Mouse (Mus musculus) T-helper 1 cell (primary cell): Measurements from ENCODE around the gene Epha7.

ENCODE experiments used
- in situ Hi-C: fragments of 300-600 bp; cut with MboI, MseI; formaldehyde crosslinking; loops from one replicate; pipeline ENCODE4 v1.15.1; 2025; ENCODE audit warnings: high pct_unique_total_duplicates

Gene Epha7

DNA sequence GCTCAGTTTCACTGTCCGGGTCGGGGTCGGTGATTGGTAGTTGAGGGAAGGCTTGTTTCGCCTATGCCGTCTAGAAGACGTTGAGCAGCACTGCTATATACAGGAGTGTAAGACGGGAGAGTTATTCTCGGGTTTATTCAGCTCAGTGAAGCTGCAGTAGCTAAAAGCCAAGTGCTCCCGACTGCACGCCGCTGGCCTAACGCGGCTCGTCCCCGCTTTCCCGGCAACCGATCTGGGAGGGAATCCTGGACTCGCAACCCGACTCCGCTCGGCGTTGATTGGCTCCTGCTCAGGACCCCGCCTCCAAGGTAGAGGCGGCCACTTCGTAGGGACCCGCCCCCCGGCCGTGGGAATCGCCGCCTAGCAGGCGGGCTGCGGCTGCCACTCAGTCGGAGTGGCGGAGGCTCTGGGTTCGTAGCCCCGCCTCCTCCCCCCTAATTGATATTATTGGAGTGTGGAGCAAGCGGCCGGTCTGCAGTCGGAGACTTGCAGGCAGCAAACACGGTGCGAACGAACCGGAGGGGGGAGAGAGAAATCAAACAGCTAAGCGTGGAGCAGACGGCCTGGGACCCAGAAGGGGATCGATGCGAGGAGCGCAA is at the start of gene Epha7:
Epha7 (plus strand) TSS at position 441 of the 599 bp plus-strand sequence.
- in situ Hi-C loops, result no loop called here

DNA sequence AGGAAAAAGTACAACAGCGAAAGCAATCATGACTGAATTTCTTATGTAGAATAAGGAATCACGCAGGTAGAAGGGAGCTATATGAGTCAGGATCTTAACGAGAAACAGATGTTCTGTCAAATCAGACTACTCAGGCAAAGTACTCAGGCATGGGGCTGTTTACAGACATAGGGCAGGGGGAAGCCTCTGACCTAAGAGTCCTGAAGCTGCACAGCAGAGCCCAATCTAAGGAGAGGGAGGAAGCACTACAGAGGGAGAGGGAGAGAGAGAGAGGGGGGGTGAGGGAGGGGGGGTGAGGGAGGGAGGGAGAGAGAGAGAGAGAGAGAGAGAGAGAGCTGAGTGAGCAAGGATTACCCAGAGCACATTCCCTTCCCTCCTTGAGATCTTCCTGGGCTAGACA is 29.0 kb upstream of the Epha7 start:
- in situ Hi-C loops, result no loop called here

DNA sequence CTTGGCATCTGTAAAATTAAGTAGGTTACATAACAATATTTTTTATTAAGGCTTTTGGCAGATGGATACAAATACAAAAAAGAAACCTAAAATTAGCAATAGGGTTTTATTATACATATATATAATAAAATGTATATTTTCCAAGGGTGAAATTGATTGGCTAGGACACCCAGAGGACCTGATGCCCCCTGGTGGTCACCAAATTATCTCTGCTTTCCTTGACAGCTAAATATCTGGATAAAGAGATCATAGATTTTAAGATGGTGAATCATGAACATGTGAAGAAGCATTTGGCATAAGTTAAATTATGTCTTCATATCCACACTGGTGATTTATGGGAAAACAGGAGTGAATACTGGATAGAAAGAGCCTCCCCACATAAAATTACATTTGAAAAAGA is 4.1 kb upstream of the Epha7 start:
- in situ Hi-C loops, result no loop called here

DNA sequence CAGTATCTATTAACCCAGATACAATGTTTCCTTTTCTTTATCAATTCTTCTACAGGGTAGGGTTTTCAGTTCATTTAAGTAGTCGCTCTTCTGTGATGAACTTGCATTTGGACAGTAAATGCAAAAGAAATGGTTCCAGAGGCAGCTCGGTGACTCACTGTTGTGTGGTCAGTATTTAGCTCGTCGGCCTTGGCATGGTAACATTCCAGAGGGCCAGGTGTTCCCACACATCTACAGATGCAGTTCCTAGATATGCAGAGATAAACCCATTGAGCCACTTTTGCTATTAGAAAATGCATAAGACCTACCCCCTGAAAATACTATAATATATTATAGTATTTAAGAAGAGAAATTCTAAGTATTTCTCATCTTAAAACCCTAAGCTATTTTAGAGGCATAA is 3.2 kb upstream of the Epha7 start:
- in situ Hi-C loops, result no loop called here

DNA sequence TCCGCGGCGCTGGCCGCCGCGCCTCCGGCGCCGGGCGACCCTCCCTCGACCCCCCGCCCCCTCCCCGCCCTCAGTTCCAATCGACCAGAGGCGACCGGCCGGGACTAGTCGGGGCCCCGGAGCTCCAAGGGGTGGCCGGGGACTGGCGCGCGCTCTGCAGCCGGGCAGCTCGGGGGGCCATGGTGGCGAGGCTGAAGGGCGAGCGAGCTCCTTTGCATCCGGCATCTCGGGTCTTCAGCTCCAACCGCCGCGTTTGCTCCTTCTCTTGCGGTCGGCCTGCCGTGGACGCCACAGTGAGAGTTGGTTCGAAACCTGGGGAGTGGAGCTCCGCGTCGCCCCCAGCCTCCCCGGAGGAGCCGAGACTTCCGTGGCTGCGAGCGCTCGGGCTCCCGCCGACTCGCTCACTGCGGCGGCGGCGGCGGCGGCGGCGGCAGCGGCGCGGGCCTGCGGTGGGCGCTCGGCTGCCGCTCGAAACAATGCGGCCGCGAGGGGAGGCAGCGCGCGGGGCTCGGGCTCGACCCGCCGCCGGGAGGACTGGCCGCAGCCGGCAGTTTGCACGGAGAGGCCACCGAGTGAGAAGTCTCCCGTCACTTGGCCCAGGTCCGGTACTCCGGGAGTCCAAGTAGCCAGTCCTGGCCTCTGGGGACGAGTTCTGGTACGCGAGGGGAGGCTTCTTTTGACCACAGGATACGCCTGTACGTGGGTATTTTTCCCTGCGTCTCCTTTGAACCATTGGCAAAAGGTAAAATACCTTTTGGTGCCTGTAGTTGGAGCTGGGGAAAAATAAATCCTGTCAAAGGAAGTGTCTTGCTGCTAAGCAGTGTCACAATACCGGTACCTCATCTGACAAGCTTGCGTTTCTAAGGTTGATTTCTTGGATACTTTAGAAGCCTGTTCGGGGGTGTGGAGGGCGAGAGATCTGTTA is 882 bp downstream of the Epha7 start:
- in situ Hi-C loops, result no loop called here

DNA sequence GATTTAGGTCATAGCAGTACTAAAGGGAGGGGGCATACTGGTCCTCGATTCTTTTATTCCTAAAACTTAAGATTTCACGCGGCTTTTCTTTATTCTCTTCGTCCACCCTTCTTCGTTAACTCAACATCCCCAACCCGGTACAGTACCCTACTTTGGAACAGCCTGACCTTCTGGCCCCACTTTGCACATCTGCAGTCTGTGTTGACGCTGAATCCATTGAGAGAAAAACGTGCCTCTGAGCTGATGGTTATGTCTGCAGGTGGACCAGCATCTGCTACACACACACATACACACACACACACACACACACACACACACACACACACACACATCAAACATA is 1.5 kb downstream of the Epha7 start:
- in situ Hi-C loops, result no loop called here

DNA sequence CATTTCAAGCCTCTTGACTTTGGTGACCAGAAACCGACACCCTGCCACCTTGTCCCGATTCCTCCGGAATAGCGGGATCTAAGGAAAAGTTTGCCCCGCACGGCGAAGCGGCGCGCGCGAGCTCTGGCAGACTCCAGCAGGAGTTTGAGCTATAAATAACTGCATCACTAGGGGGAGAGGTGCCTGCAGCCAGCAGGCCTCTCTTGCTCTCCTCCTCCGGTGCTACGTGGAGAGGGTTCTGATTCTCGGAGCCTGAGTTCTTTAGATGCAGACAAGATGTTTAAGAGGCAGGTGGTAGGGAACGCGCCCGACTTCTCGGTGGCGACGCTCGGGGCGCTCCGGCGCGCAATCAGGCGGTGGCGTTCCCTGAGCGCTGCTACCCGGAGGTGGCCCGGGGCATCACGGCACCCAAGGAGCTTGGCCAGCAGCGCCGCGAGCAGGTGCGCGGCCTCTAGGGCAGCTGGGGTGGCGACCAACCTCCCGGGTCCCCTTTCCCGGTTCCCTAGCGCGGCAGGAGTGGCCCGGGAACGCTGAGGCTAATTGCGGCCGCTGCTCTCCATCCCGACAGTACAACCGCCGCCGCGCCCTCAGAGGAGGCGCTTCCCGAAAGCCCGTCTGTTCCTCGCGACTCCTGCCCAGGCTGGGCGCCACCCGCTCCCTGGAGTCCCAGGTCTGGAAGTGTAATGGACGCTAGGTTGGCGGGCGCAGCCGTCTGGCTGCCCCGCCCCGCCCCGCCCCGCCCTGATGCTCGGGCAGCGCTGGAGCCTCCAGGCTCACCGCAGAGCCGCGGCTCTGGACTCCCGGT is 2.1 kb downstream of the Epha7 start:
- in situ Hi-C loops, result no loop called here

DNA sequence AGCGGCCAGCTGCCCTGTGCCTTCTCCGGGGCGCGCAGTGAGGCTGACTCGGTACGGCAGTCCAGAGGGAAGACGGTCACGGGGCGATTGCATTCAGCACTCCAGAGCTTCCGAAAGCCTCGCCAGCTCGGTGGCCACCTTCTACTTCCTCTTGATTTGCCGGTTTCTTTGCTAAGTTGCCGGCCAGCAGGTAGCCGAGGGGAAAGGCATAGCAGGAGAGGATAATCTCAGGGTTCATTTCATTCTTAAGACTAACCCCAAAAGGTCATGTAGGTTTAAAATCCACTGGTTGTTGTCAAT is 2.6 kb downstream of the Epha7 start:
- in situ Hi-C loops, result no loop called here

DNA sequence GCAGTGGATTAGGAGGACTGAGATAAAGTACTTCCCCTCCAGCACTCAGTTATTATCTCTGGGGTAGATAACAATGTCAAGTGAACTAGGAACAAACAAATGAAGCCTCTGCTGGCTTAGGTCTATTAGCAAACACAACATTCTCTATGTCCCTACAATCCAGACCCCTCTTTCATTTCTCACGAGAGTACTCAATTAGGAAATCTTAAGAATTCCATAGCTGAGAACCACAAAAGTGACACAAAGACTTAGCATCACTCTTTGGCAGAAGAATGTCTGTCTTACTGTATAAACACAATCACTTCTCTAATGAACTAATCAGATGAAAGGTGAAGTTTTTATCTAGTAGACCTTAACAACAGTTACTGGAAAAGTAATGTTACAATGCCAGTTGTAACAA is 10.7 kb downstream of the Epha7 start:
- in situ Hi-C loops, result no loop called here

DNA sequence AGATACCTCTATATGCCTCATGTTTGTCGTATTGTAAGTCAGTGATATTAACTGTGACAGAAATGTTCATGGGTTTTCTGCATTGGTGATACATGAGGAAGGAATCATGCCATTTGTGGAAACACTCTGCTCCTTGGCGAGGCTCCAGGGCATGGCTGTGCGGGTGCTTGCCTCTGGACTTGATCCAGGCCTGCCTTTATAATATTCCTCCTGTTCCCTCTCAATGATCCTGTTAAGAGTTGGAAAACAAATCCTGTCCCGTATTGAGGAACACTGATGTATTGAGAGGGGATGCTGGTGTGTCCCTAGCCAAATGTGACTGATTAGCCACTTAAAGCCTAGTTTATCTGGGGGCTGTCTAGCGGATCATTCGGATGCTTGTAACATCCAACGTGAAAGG is 11.7 kb downstream of the Epha7 start:
- in situ Hi-C loops, result no loop called here

DNA sequence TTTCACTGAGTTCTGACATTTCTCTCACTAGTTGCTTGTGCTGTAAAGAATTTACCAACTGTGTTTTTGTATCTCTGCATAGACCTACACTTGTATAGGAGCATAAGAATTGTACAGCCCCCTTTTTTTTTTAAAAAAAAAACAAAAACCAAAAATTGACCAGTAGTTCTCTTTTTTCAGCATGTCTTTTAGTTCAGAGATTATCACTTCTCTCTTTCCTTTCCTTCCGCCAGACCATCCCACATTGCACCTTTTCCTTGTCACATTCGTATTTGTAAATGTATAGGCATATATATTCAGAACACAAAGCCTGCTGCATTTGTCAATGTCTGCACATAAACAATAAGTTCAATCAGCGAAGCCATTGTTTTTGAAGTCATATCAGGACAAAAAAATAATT is 24.7 kb downstream of the Epha7 start:
- in situ Hi-C loops, result no loop called here

DNA sequence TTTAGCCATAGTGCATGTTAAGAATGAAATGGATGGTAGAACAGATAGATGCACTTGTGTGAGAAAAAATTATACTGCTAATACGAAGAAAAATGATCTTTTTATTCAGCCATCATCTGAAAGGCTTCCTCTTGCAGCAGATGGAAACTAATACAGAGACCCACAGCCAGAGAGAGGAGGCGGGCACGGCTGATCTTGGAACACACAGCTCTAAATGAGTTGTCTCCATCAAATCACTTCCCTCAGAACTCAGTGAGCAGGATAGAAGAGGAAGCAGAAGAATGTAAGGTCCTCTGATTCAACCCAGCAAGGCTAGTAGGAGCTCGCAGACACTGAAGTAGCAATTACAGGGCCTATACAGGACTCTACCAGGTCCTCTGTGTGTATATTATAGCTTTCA is 33.4 kb downstream of the Epha7 start:
- in situ Hi-C loops, result no loop called here

DNA sequence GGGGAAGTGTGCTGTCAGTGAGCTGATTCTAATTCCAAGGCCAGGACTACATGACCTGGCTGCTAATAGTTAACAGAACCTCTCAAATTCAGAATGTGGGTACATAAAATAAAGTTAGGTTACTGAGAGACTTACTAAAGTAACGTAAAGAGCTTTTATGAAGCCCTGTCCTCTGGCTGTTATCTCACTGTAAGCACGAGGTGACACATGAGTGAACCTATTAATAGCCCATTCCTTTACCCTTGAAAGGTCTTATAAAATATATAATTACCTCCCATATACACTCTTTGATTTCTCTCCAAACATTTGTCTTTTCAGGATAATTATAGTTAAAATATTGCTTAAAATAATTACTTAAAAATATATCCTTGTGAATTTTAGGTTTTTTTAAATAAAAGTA is 37.5 kb downstream of the Epha7 start:
- in situ Hi-C loops, result no loop called here

DNA sequence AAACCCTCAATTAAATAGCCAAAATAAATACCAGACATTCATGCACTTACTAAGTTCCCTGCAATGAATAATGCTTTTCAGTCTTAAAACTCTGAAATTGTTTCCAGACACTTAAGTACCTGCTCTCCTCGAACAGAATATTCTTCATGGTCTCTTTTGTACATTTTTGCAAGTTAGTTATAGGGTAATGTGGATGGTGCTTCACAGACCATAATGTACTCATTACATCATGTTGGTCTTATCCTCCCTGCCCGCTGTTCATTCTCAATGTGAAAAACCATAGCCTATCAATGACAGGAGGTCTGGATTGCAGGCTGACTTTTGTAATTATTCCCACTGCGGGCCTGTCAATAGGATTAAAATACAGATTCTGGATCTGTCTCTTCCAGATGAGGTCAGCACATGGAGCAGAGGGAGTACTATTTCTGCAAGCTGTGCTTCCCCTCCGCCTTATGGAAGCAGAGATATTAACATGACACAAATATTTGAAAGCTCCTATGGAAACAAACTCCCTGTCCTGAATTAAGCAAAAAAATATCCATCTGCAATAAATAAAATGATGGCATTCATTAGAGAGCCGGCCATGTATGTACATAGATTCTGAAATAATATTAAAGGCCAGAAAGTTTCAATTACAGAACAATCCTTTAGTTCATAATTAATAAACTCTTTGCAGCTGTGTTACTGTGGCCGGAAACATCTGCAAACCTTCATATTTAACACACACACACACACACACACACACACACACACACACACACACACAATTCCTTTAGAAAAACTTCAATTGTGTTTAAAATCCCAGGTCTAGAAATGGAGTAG is 50.1 kb downstream of the Epha7 start:
- in situ Hi-C loops, result no loop called here

DNA sequence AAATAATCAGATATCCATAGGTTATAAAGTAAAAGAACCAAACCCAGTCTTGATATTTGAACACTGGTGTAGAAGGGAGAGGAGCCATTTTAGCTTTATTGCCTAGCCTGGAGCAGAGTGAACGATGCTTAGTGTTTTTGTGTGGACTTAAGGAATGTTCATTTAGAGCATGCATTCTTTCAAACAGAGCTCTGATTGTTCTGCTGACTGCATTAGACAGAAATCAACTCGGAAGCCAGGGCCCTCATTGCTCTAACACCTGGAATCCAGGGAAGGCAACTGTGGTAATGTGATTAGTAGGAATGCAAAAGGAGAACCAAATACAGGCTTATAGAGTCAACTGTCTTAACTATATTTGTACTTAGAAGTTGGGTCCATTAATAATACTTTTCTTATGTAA is 53.5 kb downstream of the Epha7 start:
- in situ Hi-C loops, result no loop called here

DNA sequence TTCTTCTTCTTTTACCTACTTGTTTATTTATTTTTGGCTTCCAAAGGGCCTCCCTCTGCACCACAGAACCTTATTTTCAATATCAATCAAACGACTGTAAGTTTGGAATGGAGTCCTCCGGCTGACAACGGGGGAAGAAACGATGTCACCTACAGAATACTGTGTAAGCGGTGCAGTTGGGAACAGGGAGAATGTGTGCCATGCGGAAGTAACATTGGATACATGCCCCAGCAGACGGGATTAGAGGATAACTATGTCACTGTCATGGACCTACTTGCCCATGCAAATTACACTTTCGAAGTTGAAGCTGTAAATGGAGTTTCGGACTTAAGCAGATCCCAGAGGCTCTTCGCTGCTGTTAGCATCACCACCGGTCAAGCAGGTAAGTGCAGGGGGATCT is 58.7 kb downstream of the Epha7 start:
- in situ Hi-C loops, result no loop called here

DNA sequence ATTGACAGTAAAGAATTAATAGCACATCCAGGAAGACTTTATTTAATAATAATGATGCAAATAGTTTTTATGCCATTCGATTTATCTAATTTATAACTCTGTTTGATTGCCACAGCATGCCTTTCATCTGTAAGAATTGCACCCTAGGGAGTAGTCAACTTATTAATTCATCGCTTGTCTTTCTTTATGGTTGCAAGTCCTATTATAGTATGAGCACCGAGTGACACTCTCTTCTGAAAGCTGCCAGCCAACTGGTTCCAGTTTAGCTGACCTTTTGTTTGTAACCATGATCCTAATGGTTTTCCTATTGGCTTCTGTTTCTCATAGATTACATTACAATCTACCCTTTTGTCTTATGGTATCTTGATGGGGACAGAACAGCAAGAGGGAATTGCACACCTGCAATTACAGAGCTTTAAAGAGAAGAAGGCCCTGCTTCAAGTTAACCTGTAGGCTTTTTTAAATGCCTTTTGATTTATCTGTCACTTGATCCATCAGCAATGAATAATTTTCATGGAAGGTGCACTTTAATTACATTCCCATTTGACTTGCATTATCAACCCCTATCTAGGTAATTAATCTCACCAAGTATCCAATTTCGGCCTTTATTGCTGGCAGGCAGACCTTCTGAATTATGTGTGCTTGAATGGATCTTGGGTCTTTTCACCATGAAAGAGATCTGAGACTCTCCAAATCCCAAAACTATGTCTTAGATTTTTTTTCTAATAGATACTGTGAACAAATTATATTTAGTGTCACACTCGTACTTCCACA is 68.5 kb downstream of the Epha7 start:
- in situ Hi-C loops, result no loop called here

DNA sequence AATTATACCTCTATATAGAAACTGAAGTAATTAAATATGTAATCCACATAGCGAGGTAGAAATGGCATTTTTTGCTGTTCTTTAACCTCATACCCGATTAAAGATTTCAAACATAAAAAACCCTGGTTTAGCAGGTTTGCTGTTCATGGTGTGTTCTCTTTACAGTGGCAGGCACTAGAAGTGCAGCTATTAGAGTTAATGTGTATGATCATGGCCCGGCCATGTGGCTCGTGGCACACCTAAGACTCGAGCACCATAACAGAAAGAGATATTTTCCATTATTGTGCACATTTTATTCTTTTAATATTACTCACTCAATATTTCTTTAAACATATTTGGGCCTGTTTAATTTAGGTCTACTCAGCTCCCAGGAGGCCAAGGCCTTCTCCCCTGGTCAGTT is 76.7 kb downstream of the Epha7 start:
- in situ Hi-C loops, result no loop called here

DNA sequence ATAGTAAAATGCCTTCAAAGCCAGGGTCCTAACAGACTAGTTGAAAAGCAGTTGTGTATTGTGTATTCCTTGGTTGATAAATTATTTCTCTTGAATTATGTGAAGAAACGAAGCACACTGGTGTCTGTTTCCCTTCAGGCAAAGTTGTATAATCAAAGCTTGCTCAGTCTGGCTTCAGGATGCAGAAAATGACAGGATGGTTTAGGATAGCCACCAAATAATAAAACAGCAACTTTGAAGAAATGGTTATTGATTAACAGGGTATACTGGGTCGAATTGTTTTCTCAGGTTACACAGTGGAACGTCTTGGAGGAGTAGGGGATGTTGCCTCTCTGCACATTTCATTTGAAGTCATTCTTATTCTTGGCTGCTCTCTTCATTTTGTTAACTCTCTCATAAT is 77.2 kb downstream of the Epha7 start:
- in situ Hi-C loops, result no loop called here

DNA sequence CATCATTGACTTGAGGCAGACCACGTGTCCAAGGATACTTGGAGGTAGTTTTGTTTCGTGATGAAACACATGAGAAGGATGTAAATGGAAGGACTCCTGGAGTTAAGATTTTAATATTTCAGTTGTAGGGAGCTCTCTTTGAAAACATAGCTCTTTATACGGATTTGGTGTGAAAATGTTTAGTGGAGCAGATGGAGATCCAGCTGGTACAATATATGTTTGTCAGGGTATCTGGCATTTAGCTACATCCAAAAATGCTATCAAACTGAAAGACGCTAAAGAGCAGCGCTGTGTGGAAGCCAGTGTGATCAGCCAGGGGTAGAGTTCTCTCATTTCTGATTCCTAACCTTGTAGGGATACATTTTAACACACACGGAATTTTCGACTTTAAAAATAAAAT is 82.5 kb downstream of the Epha7 start:
- in situ Hi-C loops, result no loop called here

DNA sequence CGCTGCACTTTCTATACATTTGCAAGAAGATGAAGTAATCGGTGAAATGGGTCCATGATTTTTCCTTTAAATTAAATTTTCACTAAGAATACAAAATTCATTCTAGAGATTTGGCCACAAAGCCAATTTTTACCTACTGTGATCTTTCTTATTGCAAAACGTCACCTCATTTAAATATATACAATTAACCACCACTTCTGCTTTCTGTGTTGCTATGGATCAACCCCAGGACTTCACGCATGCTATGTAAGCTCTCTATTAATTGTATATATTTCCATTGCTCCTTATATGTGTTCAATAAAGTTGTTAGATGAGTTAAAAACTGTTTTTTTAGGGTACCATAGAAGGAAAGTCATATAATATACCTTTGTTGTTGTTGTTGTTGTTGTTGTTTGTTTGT is 86.4 kb downstream of the Epha7 start:
- in situ Hi-C loops, result no loop called here
